Mouse (Mus musculus) CH12F3 (cell line): ENCODE data around the gene Cacna1a.

Experiments
- in situ Hi-C: fragments of 300-500 bp; cut with MboI; formaldehyde crosslinking; loops from 2 replicates; pipeline ENCODE4 v1.14.3; 2020; ENCODE audit warnings: low sequenced_read_pairs

Cacna1a gene

GRCm38 (mm10) chr8:84532725-84533124 is 144.5 kb downstream of the Cacna1a start:
- in situ Hi-C loops: no loop called here

- in situ Hi-C loops: no loop called here
These were observed 145.1 kb downstream of the Cacna1a start for GRCm38 (mm10) chr8:84533341-84533740.

GRCm38 (mm10) chr8:84536917-84537316 is 148.7 kb downstream of the Cacna1a start:
- in situ Hi-C loops: no loop called here

- in situ Hi-C loops: no loop called here
These were observed 151.1 kb downstream of the Cacna1a start for GRCm38 (mm10) chr8:84539376-84539775.

- in situ Hi-C loops: no loop called here
These were observed 154.2 kb downstream of the Cacna1a start for GRCm38 (mm10) chr8:84542481-84542880.

GRCm38 (mm10) chr8:84545522-84545921 is 157.3 kb downstream of the Cacna1a start:
- in situ Hi-C loops: no loop called here

GRCm38 (mm10) chr8:84552457-84552856 is 164.2 kb downstream of the Cacna1a start:
- in situ Hi-C loops: no loop called here

- in situ Hi-C loops: no loop called here
These were observed 164.9 kb downstream of the Cacna1a start for GRCm38 (mm10) chr8:84553106-84553505.

- in situ Hi-C loops: no loop called here
These were observed 165.4 kb downstream of the Cacna1a start for GRCm38 (mm10) chr8:84553617-84554016.

GRCm38 (mm10) chr8:84554301-84555027 is 166.2 kb downstream of the Cacna1a start:
- in situ Hi-C loops: no loop called here

- in situ Hi-C loops: no loop called here
These were observed 167.0 kb downstream of the Cacna1a start for GRCm38 (mm10) chr8:84555269-84555668.

GRCm38 (mm10) chr8:84557936-84558335 is 169.7 kb downstream of the Cacna1a start:
- in situ Hi-C loops: no loop called here

GRCm38 (mm10) chr8:84559121-84559604 is 170.9 kb downstream of the Cacna1a start:
- in situ Hi-C loops: no loop called here

GRCm38 (mm10) chr8:84561698-84562097 is 173.5 kb downstream of the Cacna1a start:
- in situ Hi-C loops: no loop called here

- in situ Hi-C loops: no loop called here
These were observed 175.8 kb downstream of the Cacna1a start for GRCm38 (mm10) chr8:84564042-84564441.

- in situ Hi-C loops: no loop called here
These were observed 177.5 kb downstream of the Cacna1a start for GRCm38 (mm10) chr8:84565577-84566360.

- in situ Hi-C loops: no loop called here
These were observed 178.7 kb downstream of the Cacna1a start for GRCm38 (mm10) chr8:84566816-84567413.

- in situ Hi-C loops: no loop called here
These were observed 179.3 kb downstream of the Cacna1a start for GRCm38 (mm10) chr8:84567541-84567940.

- in situ Hi-C loops: no loop called here
These were observed 180.5 kb downstream of the Cacna1a start for GRCm38 (mm10) chr8:84568737-84569136.

GRCm38 (mm10) chr8:84569921-84570673 is 181.9 kb downstream of the Cacna1a start:
- in situ Hi-C loops: no loop called here

- in situ Hi-C loops: no loop called here
These were observed 189.2 kb downstream of the Cacna1a start for GRCm38 (mm10) chr8:84577432-84577831.
